Mouse (Mus musculus) lung, postnatal 0 days (tissue): ENCODE results near the gene Usb1.

Experiments used
- CTCF ChIP-seq: IDR thresholded peaks from 2 replicates; pipeline ENCODE4 v1.5.1; 2016; ENCODE audit warnings: antibody characterized with exemption, mild to moderate bottlenecking
- EP300 ChIP-seq: IDR thresholded peaks from 2 replicates; pipeline ENCODE4 v1.6.1; 2016; ENCODE audit warnings: antibody characterized with exemption, mild to moderate bottlenecking, control low read depth

DNA sequence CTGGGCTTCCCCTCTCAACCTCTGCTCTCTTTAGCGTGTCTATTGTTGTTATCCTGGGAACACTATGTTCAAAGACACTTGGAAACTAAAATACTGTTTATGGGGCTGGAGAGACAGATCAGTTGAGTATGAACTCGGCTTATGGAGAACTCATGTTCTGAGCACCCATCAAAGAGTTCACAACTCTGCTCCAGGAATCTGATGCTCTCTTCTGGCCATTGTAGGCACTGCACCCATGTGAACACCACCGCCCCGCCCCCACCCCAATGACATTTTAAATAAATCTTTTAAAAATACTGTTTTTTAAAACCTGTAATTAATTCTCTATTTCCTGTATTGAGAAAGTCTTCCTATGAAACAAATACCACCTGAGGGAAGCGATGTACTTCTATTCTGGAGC, 29.7 kb upstream of the Usb1 start:
- TF ChIP-seq CTCF (peak; percentile 81), EP300 (0 out of 2 replicates have a peak, but pooled peaks have one; percentile 13)
